Mouse (Mus musculus) midbrain, embryonic 15.5 days (tissue): ENCODE data around the gene Mtmr3. TPM values are rescaled to one million over a fixed set of nuclear protein-coding genes. Genes with fewer than 3 reads are reported as not detected.
"Not testable (repeated sequence)": the region's sequence is repeated elsewhere in the genome, so short reads cannot be mapped to it uniquely, and the experiment has no call there.

Experiments used
- ATAC-seq: fragments of 200-750 bp; cut with Nextera tagmentation; replicated peaks from 2 replicates; pipeline ENCODE4 v1.8.0; 2017; ENCODE audit warnings: moderate TSS enrichment
- H3K27ac ChIP-seq: fragments of 300-500 bp; sonication (generic); 2 replicates; pipeline ENCODE4 v1.5.1; 2015; ENCODE audit warnings: mild to moderate bottlenecking, inconsistent platforms
- H3K27me3 ChIP-seq: fragments of 300-500 bp; sonication (generic); replicated peaks from 2 replicates; pipeline ENCODE4 v1.6.1; 2015; ENCODE audit warnings: inconsistent platforms
- H3K36me3 ChIP-seq: fragments of 300-500 bp; sonication (generic); replicated peaks from 2 replicates; pipeline ENCODE4 v1.6.1; 2015; ENCODE audit warnings: inconsistent platforms
- H3K4me1 ChIP-seq: fragments of 300-500 bp; sonication (generic); 2 replicates; pipeline ENCODE4 v1.6.1; 2015; ENCODE audit warnings: inconsistent platforms
- H3K4me2 ChIP-seq: fragments of 300-500 bp; sonication (generic); 2 replicates; pipeline ENCODE4 v1.6.1; 2015; ENCODE audit warnings: inconsistent platforms, mild to moderate bottlenecking, moderate library complexity
- H3K4me3 ChIP-seq: fragments of 300-500 bp; sonication (generic); 2 replicates; pipeline ENCODE4 v1.5.1; 2015; ENCODE audit warnings: mild to moderate bottlenecking, inconsistent platforms
- H3K9ac ChIP-seq: fragments of 300-500 bp; sonication (generic); 2 replicates; pipeline ENCODE4 v1.6.1; 2015; ENCODE audit warnings: mild to moderate bottlenecking, inconsistent platforms
- H3K9me3 ChIP-seq: fragments of 300-500 bp; sonication (generic); 2 replicates; pipeline ENCODE4 v1.6.1; 2016; ENCODE audit warnings: inconsistent platforms
- WGBS: fragments of 180-500 bp; shearing (Covaris S2); methylation state at CpG from one replicate; pipeline ENCODE4 v1.1.7; 2015; ENCODE audit warnings: mixed read lengths; 5-methylcytosine and 5-hydroxymethylcytosine counted together
- polyA plus RNA-seq: library from polyadenylated mRNA; unstranded; fragments of >200 nt; fragmentation: Nextera tagmentation; extraction: Ambion mirVana; gene quantifications from 2 replicates; pipeline ENCODE4 v1.2.1, GENCODE M21; 2015

Mtmr3 gene
- polyA plus RNA-seq, 1 experiment from 2014 or later: 42.1 TPM

- H3K9ac ChIP-seq: no peak overlapping the region
- no peaks in the 10 kb centered on the region for H3K9me3 ChIP-seq
- no peak overlapping the region for H3K27ac ChIP-seq
- no peaks in the 10 kb centered on the region for H3K27me3 ChIP-seq
- H3K4me3 ChIP-seq: no peak overlapping the region
- no peak overlapping the region for H3K4me2 ChIP-seq
- 56% methylated on average over 4 of the region's 4 CpGs for WGBS
- ATAC-seq: no peak
- peaks cover 6% of the 10 kb centered on the region; the same call in 1 of the 2 replicates for H3K4me1 ChIP-seq
- no peaks in the 10 kb centered on the region for H3K36me3 ChIP-seq
Observed at GRCm38 (mm10) chr11:4545401-4545800, 49.3 kb downstream of the Mtmr3 start.

GRCm38 (mm10) chr11:4544627-4544921 lies 50.1 kb downstream of the Mtmr3 start:
- H3K27ac ChIP-seq, H3K9ac ChIP-seq, ATAC-seq, H3K9me3 ChIP-seq, H3K36me3 ChIP-seq, H3K4me3 ChIP-seq, H3K27me3 ChIP-seq, H3K4me2 ChIP-seq, H3K4me1 ChIP-seq: not testable (repeated sequence)
- WGBS: 86% methylated on average over 1 of the region's 1 CpGs

GRCm38 (mm10) chr11:4543746-4544626 lies 50.7 kb downstream of the Mtmr3 start:
- H3K4me1 ChIP-seq: peaks cover 6% of the 10 kb centered on the region; the same call in 1 of the 2 replicates
- H3K27ac ChIP-seq: no peak overlapping the region
- H3K36me3 ChIP-seq: no peaks in the 10 kb centered on the region
- no peak overlapping the region for H3K4me3 ChIP-seq
- H3K4me2 ChIP-seq: no peak overlapping the region
- H3K9ac ChIP-seq: no peak overlapping the region
- no peaks in the 10 kb centered on the region for H3K9me3 ChIP-seq
- no peaks in the 10 kb centered on the region for H3K27me3 ChIP-seq
- no peak for ATAC-seq
- 87% methylated on average over 7 of the region's 7 CpGs for WGBS

- H3K36me3 ChIP-seq: no peaks in the 10 kb centered on the region
- no peak overlapping the region for H3K4me3 ChIP-seq
- H3K27me3 ChIP-seq: no peaks in the 10 kb centered on the region
- WGBS: 93% methylated on average over 2 of the region's 2 CpGs
- ATAC-seq: no peak
- peaks cover 6% of the 10 kb centered on the region; the same call in 1 of the 2 replicates for H3K4me1 ChIP-seq
- no peak overlapping the region for H3K9ac ChIP-seq
- H3K9me3 ChIP-seq: no peaks in the 10 kb centered on the region
- no peak overlapping the region for H3K4me2 ChIP-seq
- no peak overlapping the region for H3K27ac ChIP-seq
Observed at GRCm38 (mm10) chr11:4543040-4543551, 51.6 kb downstream of the Mtmr3 start.

GRCm38 (mm10) chr11:4536645-4537044 lies 58.0 kb downstream of the Mtmr3 start:
- Histone ChIP-seq H3K9ac (no peak overlapping the region), H3K4me1 (peaks cover 2% of the 10 kb centered on the region; the same call in 1 of the 2 replicates), H3K9me3 (no peaks in the 10 kb centered on the region), H3K27ac (no peak overlapping the region), H3K36me3 (no peaks in the 10 kb centered on the region), H3K4me3 (no peak overlapping the region), H3K27me3 (no peaks in the 10 kb centered on the region), H3K4me2 (no peak overlapping the region)
- no peak for ATAC-seq
- WGBS: 97% methylated on average over 1 of the region's 1 CpGs

- no peak overlapping the region for H3K9ac ChIP-seq
- H3K36me3 ChIP-seq: peaks cover 16% of the 10 kb centered on the region
- no peak overlapping the region for H3K27ac ChIP-seq
- H3K27me3 ChIP-seq: no peaks in the 10 kb centered on the region
- 93% methylated on average over 3 of the region's 3 CpGs for WGBS
- H3K4me2 ChIP-seq: no peak overlapping the region
- H3K9me3 ChIP-seq: no peaks in the 10 kb centered on the region
- no peak for ATAC-seq
- H3K4me1 ChIP-seq: no peaks in the 10 kb centered on the region
- no peak overlapping the region for H3K4me3 ChIP-seq
Observed at GRCm38 (mm10) chr11:4527132-4527531, 67.5 kb downstream of the Mtmr3 start.

- WGBS: 96% methylated on average over 6 of the region's 6 CpGs
- H3K9me3 ChIP-seq: no peaks in the 10 kb centered on the region
- H3K27me3 ChIP-seq: no peaks in the 10 kb centered on the region
- no peak for ATAC-seq
- no peak overlapping the region for H3K27ac ChIP-seq
- H3K9ac ChIP-seq: no peak overlapping the region
- H3K4me2 ChIP-seq: no peak overlapping the region
- peaks cover 12% of the 10 kb centered on the region; the same call in 1 of the 2 replicates for H3K36me3 ChIP-seq
- H3K4me3 ChIP-seq: no peak overlapping the region
- H3K4me1 ChIP-seq: no peaks in the 10 kb centered on the region
Observed at GRCm38 (mm10) chr11:4522142-4522664, 72.5 kb downstream of the Mtmr3 start.

- 81% methylated on average over 7 of the region's 7 CpGs for WGBS
- no peaks in the 10 kb centered on the region for H3K9me3 ChIP-seq
- no peaks in the 10 kb centered on the region for H3K27me3 ChIP-seq
- no peak overlapping the region for H3K27ac ChIP-seq
- no peak overlapping the region for H3K4me3 ChIP-seq
- H3K9ac ChIP-seq: no peak overlapping the region
- H3K4me2 ChIP-seq: no peak overlapping the region
- H3K4me1 ChIP-seq: no peaks in the 10 kb centered on the region
- no peak for ATAC-seq
- peaks cover 17% of the 10 kb centered on the region for H3K36me3 ChIP-seq
Observed at GRCm38 (mm10) chr11:4518981-4519380, 75.7 kb downstream of the Mtmr3 start.

- no peak for ATAC-seq
- H3K27me3 ChIP-seq: no peaks in the 10 kb centered on the region
- peaks cover 17% of the 10 kb centered on the region for H3K36me3 ChIP-seq
- WGBS: 52% methylated on average over 2 of the region's 2 CpGs
- H3K4me3 ChIP-seq: no peak overlapping the region
- H3K9me3 ChIP-seq: no peaks in the 10 kb centered on the region
- H3K9ac ChIP-seq: no peak overlapping the region
- H3K27ac ChIP-seq: no peak overlapping the region
- H3K4me1 ChIP-seq: no peaks in the 10 kb centered on the region
- no peak overlapping the region for H3K4me2 ChIP-seq
Observed at GRCm38 (mm10) chr11:4507421-4507820, 87.2 kb downstream of the Mtmr3 start.

- peaks cover 17% of the 10 kb centered on the region for H3K36me3 ChIP-seq
- 92% methylated on average over 2 of the region's 2 CpGs for WGBS
- H3K4me2 ChIP-seq: no peak overlapping the region
- no peaks in the 10 kb centered on the region for H3K4me1 ChIP-seq
- no peak overlapping the region for H3K27ac ChIP-seq
- H3K9me3 ChIP-seq: no peaks in the 10 kb centered on the region
- no peak overlapping the region for H3K9ac ChIP-seq
- H3K4me3 ChIP-seq: no peak overlapping the region
- ATAC-seq: no peak
- no peaks in the 10 kb centered on the region for H3K27me3 ChIP-seq
Observed at GRCm38 (mm10) chr11:4506486-4506885, 88.2 kb downstream of the Mtmr3 start.

- Histone ChIP-seq H3K27me3 (no peaks in the 10 kb centered on the region), H3K4me1 (no peaks in the 10 kb centered on the region), H3K27ac (no peak overlapping the region), H3K4me2 (no peak overlapping the region), H3K9ac (no peak overlapping the region), H3K36me3 (peaks cover 21% of the 10 kb centered on the region), H3K4me3 (no peak overlapping the region), H3K9me3 (no peaks in the 10 kb centered on the region)
- ATAC-seq: no peak
- WGBS: 84% methylated on average over 2 of the region's 2 CpGs
Observed at GRCm38 (mm10) chr11:4502206-4502605, 92.5 kb downstream of the Mtmr3 start.

- Histone ChIP-seq H3K4me3 (no peak overlapping the region), H3K27me3 (no peaks in the 10 kb centered on the region), H3K27ac (no peak overlapping the region), H3K9me3 (no peaks in the 10 kb centered on the region), H3K4me1 (no peaks in the 10 kb centered on the region), H3K9ac (no peak overlapping the region), H3K36me3 (peaks cover 24% of the 10 kb centered on the region), H3K4me2 (no peak overlapping the region)
- no peak for ATAC-seq
- 91% methylated on average over 4 of the region's 4 CpGs for WGBS
Observed at GRCm38 (mm10) chr11:4500826-4501225, 93.8 kb downstream of the Mtmr3 start.

GRCm38 (mm10) chr11:4500261-4500660 lies 94.4 kb downstream of the Mtmr3 start:
- H3K27me3 ChIP-seq: no peaks in the 10 kb centered on the region
- H3K4me2 ChIP-seq: no peak overlapping the region
- H3K36me3 ChIP-seq: peaks cover 24% of the 10 kb centered on the region
- ATAC-seq: no peak
- no peak overlapping the region for H3K27ac ChIP-seq
- 89% methylated on average over 1 of the region's 1 CpGs for WGBS
- no peaks in the 10 kb centered on the region for H3K4me1 ChIP-seq
- no peak overlapping the region for H3K4me3 ChIP-seq
- H3K9ac ChIP-seq: no peak overlapping the region
- H3K9me3 ChIP-seq: no peaks in the 10 kb centered on the region
